Mouse (Mus musculus): ENCODE measurements around the gene Rps6kl1.

The Rps6kl1 gene

GRCm38 (mm10) chr12:85141096-85141495 is 10.0 kb downstream of the Rps6kl1 start:
- DNase-seq (ENCODE audit: low read depth, low spot score) = no peak

GRCm38 (mm10) chr12:85140036-85140701 is 10.9 kb downstream of the Rps6kl1 start:
- DNase-seq (ENCODE audit: low read depth, low spot score) = no peak

- no peak for DNase-seq (ENCODE audit: low read depth, low spot score)
Measured at GRCm38 (mm10) chr12:85136627-85137026, 14.4 kb downstream of the Rps6kl1 start.

- no peak for DNase-seq (ENCODE audit: low read depth, low spot score)
Measured at GRCm38 (mm10) chr12:85135513-85136470, 15.3 kb downstream of the Rps6kl1 start.

- no peak for DNase-seq (ENCODE audit: low read depth, low spot score)
Measured at GRCm38 (mm10) chr12:85134043-85134794, 16.8 kb downstream of the Rps6kl1 start.

GRCm38 (mm10) chr12:85131361-85131760 is 19.7 kb downstream of the Rps6kl1 start:
- no peak for DNase-seq (ENCODE audit: low read depth, low spot score)

GRCm38 (mm10) chr12:85129426-85129978 is 21.6 kb downstream of the Rps6kl1 start:
- no peak for DNase-seq (ENCODE audit: low read depth, low spot score)

GRCm38 (mm10) chr12:85126986-85127603 is 24.0 kb downstream of the Rps6kl1 start:
- DNase-seq (ENCODE audit: low read depth, low spot score) = no peak

GRCm38 (mm10) chr12:85124751-85125150 is 26.3 kb downstream of the Rps6kl1 start:
- no peak for DNase-seq (ENCODE audit: low read depth, low spot score)

GRCm38 (mm10) chr12:85123645-85124044 is 27.4 kb downstream of the Rps6kl1 start:
- DNase-seq (ENCODE audit: low read depth, low spot score) = no peak

GRCm38 (mm10) chr12:85123108-85123530 is 27.9 kb downstream of the Rps6kl1 start:
- no peak for DNase-seq (ENCODE audit: low read depth, low spot score)

GRCm38 (mm10) chr12:85121806-85122459 is 29.1 kb downstream of the Rps6kl1 start:
- DNase-seq (ENCODE audit: low read depth, low spot score) = no peak

- no peak for DNase-seq (ENCODE audit: low read depth, low spot score)
Measured at GRCm38 (mm10) chr12:85115678-85116077, 35.4 kb downstream of the Rps6kl1 start.

GRCm38 (mm10) chr12:85113917-85114316 is 37.1 kb downstream of the Rps6kl1 start:
- DNase-seq (ENCODE audit: low read depth, low spot score) = no peak

GRCm38 (mm10) chr12:85113337-85113736 is 37.7 kb downstream of the Rps6kl1 start:
- DNase-seq (ENCODE audit: low read depth, low spot score) = no peak

GRCm38 (mm10) chr12:85112550-85113251 is 38.4 kb downstream of the Rps6kl1 start:
- DNase-seq (ENCODE audit: low read depth, low spot score) = no peak

- DNase-seq (ENCODE audit: low read depth, low spot score) = peak; percentile 39
Measured at GRCm38 (mm10) chr12:85110698-85111592, 40.1 kb downstream of the Rps6kl1 start, which contains the start of the genes Prox2 and Dlst. Prox2 (minus strand) TSS chr12:85110759. Dlst (plus strand) TSS chr12:85110833.

- DNase-seq (ENCODE audit: low read depth, low spot score) = no peak
Measured at GRCm38 (mm10) chr12:85110011-85110697, 40.9 kb downstream of the Rps6kl1 start.

Measured in WW6 (cell line).